Mouse (Mus musculus): ENCODE measurements around the gene Parvb. TPM values are rescaled to one million over a fixed set of nuclear protein-coding genes. Genes with fewer than 3 reads are reported as not detected.
A peak's percentile ranks its signal among the peaks of the same experiment; 100 is the strongest.

Gene Parvb
- total and polyA plus RNA-seq, 2 experiments from 2014 or later = 6.2 to 9.5 TPM

- WGBS = 27% methylated on average over 15 of the region's 15 CpGs
- peaks cover 13% of the 10 kb centered on the region for H3K4me1 ChIP-seq (ENCODE audit: insufficient read depth, low read length)
Measured at GRCm38 (mm10) chr15:84226918-84227317, 4.9 kb upstream of the Parvb start.

GRCm38 (mm10) chr15:84230661-84231060 lies 1.2 kb upstream of the Parvb start:
- DNase-seq (ENCODE audit: low spot score) = no peak
- Histone ChIP-seq H3K9ac (replicated peaks; ENCODE audit: low read length) (no peak overlapping the region), H3K4me1 (ENCODE audit: insufficient read depth, low read length) (peaks cover 27% of the 10 kb centered on the region)

More at GRCm38 (mm10) chr15:84226918-84227317, 4.9 kb upstream of the Parvb start:
- ATAC-seq (peak; percentile 34; the same call in 1 of the 2 replicates), DNase-seq (ENCODE audit: low spot score) (peak; percentile 72)
- H3K9ac ChIP-seq (replicated peaks; ENCODE audit: low read length) = no peak overlapping the region
- H3K27ac ChIP-seq = no peak overlapping the region
- no peak overlapping the region for H3K4me2 ChIP-seq (ENCODE audit: low read depth, low read length)
- no peak overlapping the region for H3K4me3 ChIP-seq (ENCODE audit: low read length)
- no peaks in the 10 kb centered on the region for H3K27me3 ChIP-seq (ENCODE audit: insufficient read depth, low read length)
- no peak for TF ChIP-seq CTCF (IDR thresholded peaks at IDR 0.05; ENCODE audit: low read depth)
- H3K9me3 ChIP-seq (ENCODE audit: low read length) = no peaks in the 10 kb centered on the region
- H3K36me3 ChIP-seq (ENCODE audit: insufficient read depth, low read length) = no peaks in the 10 kb centered on the region

GRCm38 (mm10) chr15:84231113-84231712 lies 630 bp upstream of the Parvb start:
- peak overlapping the region; percentile 87 for H3K4me2 ChIP-seq (ENCODE audit: low read depth, low read length)
- peaks cover 27% of the 10 kb centered on the region for H3K4me1 ChIP-seq (ENCODE audit: insufficient read depth, low read length)
- H3K9me3 ChIP-seq (ENCODE audit: low read length) = no peaks in the 10 kb centered on the region
- ATAC-seq (peak; percentile 4; the same call in 1 of the 2 replicates), DNase-seq (ENCODE audit: low spot score) (peak; percentile 67)
- TF ChIP-seq CTCF (IDR thresholded peaks at IDR 0.05; ENCODE audit: low read depth) = no peak
- peak overlapping the region; percentile 55 for H3K27ac ChIP-seq
- H3K4me3 ChIP-seq (ENCODE audit: low read length) = peak overlapping the region; percentile 38
- WGBS = 6% methylated on average over 16 of the region's 16 CpGs
- H3K36me3 ChIP-seq (ENCODE audit: insufficient read depth, low read length) = no peaks in the 10 kb centered on the region
- no peaks in the 10 kb centered on the region for H3K27me3 ChIP-seq (ENCODE audit: insufficient read depth, low read length)
- peak overlapping the region; percentile 53 for H3K9ac ChIP-seq (replicated peaks; ENCODE audit: low read length)

More at GRCm38 (mm10) chr15:84230661-84231060, 1.2 kb upstream of the Parvb start:
- H3K27ac ChIP-seq = peak overlapping the region; percentile 55; the same call in 1 of the 2 replicates
- ATAC-seq = no peak
- H3K4me2 ChIP-seq (ENCODE audit: low read depth, low read length) = peak overlapping the region; percentile 87
- H3K27me3 ChIP-seq (ENCODE audit: insufficient read depth, low read length) = no peaks in the 10 kb centered on the region
- WGBS = 16% methylated on average over 5 of the region's 5 CpGs
- no peaks in the 10 kb centered on the region for H3K36me3 ChIP-seq (ENCODE audit: insufficient read depth, low read length)
- no peaks in the 10 kb centered on the region for H3K9me3 ChIP-seq (ENCODE audit: low read length)
- TF ChIP-seq CTCF (IDR thresholded peaks at IDR 0.05; ENCODE audit: low read depth) = no peak
- no peak overlapping the region for H3K4me3 ChIP-seq (ENCODE audit: low read length)

GRCm38 (mm10) chr15:84232609-84233008 lies 766 bp downstream of the Parvb start:
- Histone ChIP-seq H3K4me3 (ENCODE audit: low read length) (peak overlapping the region; percentile 38), H3K4me1 (ENCODE audit: insufficient read depth, low read length) (peaks cover 27% of the 10 kb centered on the region), H3K9ac (replicated peaks; ENCODE audit: low read length) (no peak overlapping the region), H3K27me3 (ENCODE audit: insufficient read depth, low read length) (no peaks in the 10 kb centered on the region), H3K27ac (no peak overlapping the region), H3K4me2 (ENCODE audit: low read depth, low read length) (peak overlapping the region; percentile 87), H3K9me3 (ENCODE audit: low read length) (no peaks in the 10 kb centered on the region), H3K36me3 (ENCODE audit: insufficient read depth, low read length) (no peaks in the 10 kb centered on the region)
- no peak for DNase-seq (ENCODE audit: low spot score)
- 30% methylated on average over 8 of the region's 8 CpGs for WGBS
- TF ChIP-seq CTCF (IDR thresholded peaks at IDR 0.05; ENCODE audit: low read depth) = no peak
- no peak for ATAC-seq

GRCm38 (mm10) chr15:84234794-84235581 lies 3.1 kb downstream of the Parvb start:
- peak; percentile 65 for ATAC-seq
- Histone ChIP-seq H3K27me3 (ENCODE audit: insufficient read depth, low read length) (no peaks in the 10 kb centered on the region), H3K4me1 (ENCODE audit: insufficient read depth, low read length) (peaks cover 36% of the 10 kb centered on the region), H3K9me3 (ENCODE audit: low read length) (no peaks in the 10 kb centered on the region), H3K27ac (peak overlapping the region; percentile 51; the same call in 1 of the 2 replicates), H3K4me3 (ENCODE audit: low read length) (no peak overlapping the region), H3K9ac (replicated peaks; ENCODE audit: low read length) (no peak overlapping the region), H3K36me3 (ENCODE audit: insufficient read depth, low read length) (no peaks in the 10 kb centered on the region), H3K4me2 (ENCODE audit: low read depth, low read length) (no peak overlapping the region)
- DNase-seq (ENCODE audit: low spot score) = peak; percentile 84
- peak; percentile 45 for TF ChIP-seq CTCF (IDR thresholded peaks at IDR 0.05; ENCODE audit: low read depth)
- WGBS = 71% methylated on average over 7 of the region's 7 CpGs

GRCm38 (mm10) chr15:84235646-84236045 lies 3.8 kb downstream of the Parvb start:
- Histone ChIP-seq H3K27ac (0 out of 2 replicates have a peak overlapping the region, but pooled peaks have one; percentile 51), H3K4me1 (ENCODE audit: insufficient read depth, low read length) (peaks cover 36% of the 10 kb centered on the region), H3K27me3 (ENCODE audit: insufficient read depth, low read length) (no peaks in the 10 kb centered on the region), H3K36me3 (ENCODE audit: insufficient read depth, low read length) (no peaks in the 10 kb centered on the region), H3K4me3 (ENCODE audit: low read length) (no peak overlapping the region), H3K9ac (replicated peaks; ENCODE audit: low read length) (no peak overlapping the region), H3K4me2 (ENCODE audit: low read depth, low read length) (no peak overlapping the region), H3K9me3 (ENCODE audit: low read length) (no peaks in the 10 kb centered on the region)
- TF ChIP-seq CTCF (IDR thresholded peaks at IDR 0.05; ENCODE audit: low read depth) = no peak
- ATAC-seq (peak; percentile 22; the same call in 1 of the 2 replicates), DNase-seq (ENCODE audit: low spot score) (no peak)
- 42% methylated on average over 7 of the region's 7 CpGs for WGBS

Data from hindbrain, postnatal 0 days (tissue).